Mouse (Mus musculus) stomach, embryonic 16.5 days (tissue): ENCODE measurements around the gene Zfp958. TPM values are rescaled to one million over a fixed set of nuclear protein-coding genes. Genes with fewer than 3 reads are reported as not detected.
"Not testable (repeated sequence)": the region's sequence is repeated elsewhere in the genome, so short reads cannot be mapped to it uniquely, and the experiment has no call there.

Experiments
- ATAC-seq: fragments of 200-750 bp; cut with Nextera tagmentation; 2 replicates; pipeline ENCODE4 v1.8.0; 2017; ENCODE audit warnings: moderate number of reproducible peaks, moderate TSS enrichment; ENCODE audit not compliant: insufficient read depth, low FRiP score
- H3K27ac ChIP-seq: fragments of 300-500 bp; sonication (generic); 2 replicates; pipeline ENCODE4 v1.5.1; 2014; ENCODE audit warnings: low read length
- H3K27me3 ChIP-seq: fragments of 300-500 bp; sonication (generic); 2 replicates; pipeline ENCODE4 v1.6.1; 2014; ENCODE audit warnings: low read length, control low read depth, mixed read lengths; ENCODE audit not compliant: control insufficient read depth, insufficient read depth
- H3K36me3 ChIP-seq: fragments of 300-500 bp; sonication (generic); 2 replicates; pipeline ENCODE4 v1.6.1; 2014; ENCODE audit warnings: low read length; ENCODE audit not compliant: control insufficient read depth, insufficient read depth
- H3K4me1 ChIP-seq: fragments of 300-500 bp; sonication (generic); 2 replicates; pipeline ENCODE4 v1.6.1; 2014; ENCODE audit warnings: low read length, control low read depth, mixed read lengths; ENCODE audit not compliant: control insufficient read depth, insufficient read depth
- H3K4me2 ChIP-seq: fragments of 300-500 bp; sonication (generic); 2 replicates; pipeline ENCODE4 v1.6.1; 2014; ENCODE audit warnings: low read depth, low read length, mixed read lengths
- H3K4me3 ChIP-seq: fragments of 300-500 bp; sonication (generic); replicated peaks from 2 replicates; pipeline ENCODE4 v1.5.1; 2014; ENCODE audit warnings: mild to moderate bottlenecking, low read length
- H3K9ac ChIP-seq: fragments of 300-500 bp; sonication (generic); 2 replicates; pipeline ENCODE4 v1.6.1; 2014; ENCODE audit warnings: low read length
- H3K9me3 ChIP-seq: fragments of 300-500 bp; sonication (generic); replicated peaks from 2 replicates; pipeline ENCODE4 v1.6.1; 2016; ENCODE audit warnings: low read length, control low read depth; ENCODE audit not compliant: control insufficient read depth
- WGBS: fragments of 180-500 bp; shearing (Covaris S2); extraction: QIAGEN DNeasy Blood & Tissue Kit; methylation state at CpG from one replicate; pipeline ENCODE4 v1.1.7; 2014; 5-methylcytosine and 5-hydroxymethylcytosine counted together
- polyA plus RNA-seq: library from polyadenylated mRNA; unstranded; fragments of >200 nt; fragmentation: Nextera tagmentation; extraction: Ambion mirVana; gene quantifications from 2 replicates; pipeline ENCODE4 v1.2.1, GENCODE M21; 2015

The Zfp958 gene
- polyA plus RNA-seq: 10.5 and 14.2 TPM in 2 replicates

DNA sequence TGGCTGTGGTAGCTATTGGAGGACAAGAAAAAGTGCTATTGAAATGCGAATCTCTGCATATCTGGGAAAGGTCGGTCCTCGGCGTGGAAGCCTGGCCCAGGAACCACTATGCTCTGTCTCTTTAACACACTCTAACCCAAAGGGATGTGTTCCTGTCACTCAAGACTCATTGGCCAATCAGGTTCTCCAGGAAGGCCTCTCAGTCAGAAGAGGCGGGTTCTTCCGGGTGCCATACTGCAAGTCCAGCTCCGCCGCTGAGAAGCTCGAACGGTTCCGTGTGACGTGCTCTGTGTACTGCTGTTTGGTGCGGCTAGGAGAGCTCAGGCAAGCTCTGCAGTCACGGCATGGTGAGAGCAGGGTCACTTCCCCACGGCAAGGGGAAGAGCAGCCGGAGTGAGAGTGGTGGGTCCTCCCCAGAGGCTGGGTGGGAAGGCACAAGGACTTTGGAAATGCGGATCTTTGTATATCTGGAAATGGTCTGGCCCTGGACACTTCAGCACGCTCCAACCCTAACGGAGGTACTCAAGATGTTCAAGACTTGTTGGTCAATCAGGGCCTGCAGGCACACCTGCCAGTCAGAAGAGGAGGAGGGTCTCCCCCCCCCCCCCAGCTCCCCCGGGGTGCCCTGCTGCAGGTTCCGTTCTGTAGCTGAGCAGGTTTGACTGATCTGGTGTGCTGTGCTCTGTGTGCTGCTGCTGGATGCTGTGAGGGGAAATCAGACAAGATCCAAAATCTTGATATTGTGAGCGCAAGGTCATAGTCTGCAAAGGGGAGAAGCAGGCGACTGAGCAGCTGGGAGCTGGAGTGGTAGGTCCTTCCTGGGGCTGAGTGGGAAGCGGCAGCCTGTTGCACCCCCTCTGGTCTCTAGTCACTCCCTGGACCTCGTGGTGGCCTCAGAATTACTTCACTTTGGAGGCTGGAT is at the start of gene Zfp958:
Gene Zfp958 (plus strand): TSS at position 236 of the 922 bp plus-strand sequence.
- Histone ChIP-seq H3K4me3 (peak within 1 kb of the TSS; percentile 97), H3K4me1 (peaks cover 7% of the 10 kb centered on the region), H3K4me2 (peak within 1 kb of the TSS; percentile 90), H3K36me3 (no peaks in the 10 kb centered on the region), H3K27me3 (no peaks in the 10 kb centered on the region), H3K9me3 (no peaks in the 10 kb centered on the region), H3K9ac (peak within 1 kb of the TSS; percentile 96), H3K27ac (peak within 1 kb of the TSS; percentile 96)
- peak; percentile 99 for ATAC-seq
- 1% methylated on average over 25 of the region's 25 CpGs for WGBS

GRCm38 (mm10) chr8:4581986-4582385 is 31.0 kb upstream of the Zfp958 start:
- no peak for ATAC-seq
- no peaks in the 10 kb centered on the region for H3K9me3 ChIP-seq
- no peak overlapping the region for H3K9ac ChIP-seq
- no peak overlapping the region for H3K27ac ChIP-seq
- H3K4me3 ChIP-seq: no peak overlapping the region
- no peaks in the 10 kb centered on the region for H3K4me1 ChIP-seq
- no peak overlapping the region for H3K4me2 ChIP-seq
- WGBS: 70% methylated on average over 3 of the region's 3 CpGs
- no peaks in the 10 kb centered on the region for H3K27me3 ChIP-seq
- H3K36me3 ChIP-seq: no peaks in the 10 kb centered on the region

DNA sequence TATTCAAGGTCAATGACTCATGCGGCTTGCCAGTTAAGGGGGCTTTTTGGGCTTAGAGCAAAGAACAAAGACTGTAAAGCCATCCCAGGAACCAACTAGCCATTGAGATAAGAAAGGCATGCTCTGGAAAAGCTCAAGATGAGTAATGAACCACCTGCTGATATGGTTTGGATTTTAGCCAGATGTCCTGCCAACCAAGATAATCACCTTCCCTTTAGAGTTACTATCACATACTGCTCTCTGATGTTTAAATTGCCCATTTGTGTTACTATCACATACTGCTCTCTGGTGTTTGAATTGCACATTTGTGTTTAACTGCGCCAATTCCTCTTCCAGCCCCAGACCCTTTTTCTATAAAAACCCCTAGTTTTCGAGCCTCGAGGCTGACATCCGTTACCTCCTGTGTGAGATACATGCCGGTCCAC is 30.2 kb upstream of the Zfp958 start:
- Histone ChIP-seq H3K4me2 (no peak overlapping the region), H3K4me1 (no peaks in the 10 kb centered on the region), H3K4me3 (no peak overlapping the region), H3K9me3 (no peaks in the 10 kb centered on the region), H3K27me3 (no peaks in the 10 kb centered on the region), H3K27ac (no peak overlapping the region), H3K36me3 (no peaks in the 10 kb centered on the region), H3K9ac (no peak overlapping the region)
- ATAC-seq: no peak
- 57% methylated on average over 6 of the region's 6 CpGs for WGBS

DNA sequence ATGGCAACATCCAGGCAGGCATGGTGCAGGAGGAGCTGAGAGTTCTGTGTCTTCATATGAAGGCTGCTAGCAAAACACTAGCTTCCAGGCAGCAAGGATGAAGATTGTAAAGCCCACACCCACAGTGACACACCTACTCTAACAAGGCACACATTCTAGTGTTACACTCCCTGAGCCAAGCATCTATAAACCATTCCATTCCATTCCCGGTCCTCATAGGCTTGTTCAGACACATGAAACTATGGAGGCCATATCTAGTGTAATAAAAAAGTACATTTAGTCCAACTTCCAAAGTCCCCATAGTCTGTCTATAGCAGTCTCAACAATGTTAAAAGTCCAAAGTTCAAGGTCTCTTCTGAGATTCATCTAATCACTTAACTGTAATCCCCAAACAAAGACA is 28.3 kb upstream of the Zfp958 start:
- Histone ChIP-seq H3K4me3 (no peak overlapping the region), H3K9ac (no peak overlapping the region), H3K4me2 (no peak overlapping the region), H3K9me3 (no peaks in the 10 kb centered on the region), H3K27me3 (no peaks in the 10 kb centered on the region), H3K27ac (no peak overlapping the region), H3K4me1 (no peaks in the 10 kb centered on the region), H3K36me3 (no peaks in the 10 kb centered on the region)
- 84% methylated on average over 1 of the region's 1 CpGs for whole genome bisulfite sequencing
- no peak for ATAC-seq

DNA sequence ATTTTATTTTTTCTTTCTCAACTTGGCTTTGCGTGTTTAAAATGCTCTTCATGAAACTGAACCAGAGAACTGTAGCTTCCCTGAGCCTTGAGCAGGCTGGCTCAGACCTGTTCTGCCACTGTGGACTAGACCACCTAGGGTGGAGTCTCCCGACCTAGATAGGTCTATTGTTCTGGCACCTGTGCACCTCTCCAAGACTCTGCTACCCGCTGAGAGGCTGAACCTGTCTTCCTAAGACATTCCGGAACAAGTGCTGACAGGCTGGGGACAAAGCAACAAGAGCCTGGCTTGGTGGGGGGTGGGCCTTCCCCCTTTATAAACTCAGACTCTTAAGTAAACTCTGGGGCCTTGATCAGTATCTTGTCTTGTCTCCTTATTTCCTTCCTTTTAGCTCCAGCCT is 26.6 kb upstream of the Zfp958 start:
- WGBS: 36% methylated on average over 4 of the region's 4 CpGs
- H3K9me3 ChIP-seq: no peaks in the 10 kb centered on the region
- no peak overlapping the region for H3K9ac ChIP-seq
- H3K4me3 ChIP-seq: no peak overlapping the region
- H3K27me3 ChIP-seq: no peaks in the 10 kb centered on the region
- H3K27ac ChIP-seq: no peak overlapping the region
- H3K4me1 ChIP-seq: no peaks in the 10 kb centered on the region
- H3K4me2 ChIP-seq: no peak overlapping the region
- peak; percentile 50; the same call in 1 of the 2 replicates for ATAC-seq
- no peaks in the 10 kb centered on the region for H3K36me3 ChIP-seq

- Histone ChIP-seq H3K9ac (peak overlapping the region; percentile 57), H3K36me3 (no peaks in the 10 kb centered on the region), H3K4me3 (no peak overlapping the region), H3K4me2 (no peak overlapping the region), H3K4me1 (no peaks in the 10 kb centered on the region), H3K27ac (no peak overlapping the region), H3K27me3 (no peaks in the 10 kb centered on the region), H3K9me3 (no peaks in the 10 kb centered on the region)
- no peak for ATAC-seq
- WGBS: 43% methylated on average over 9 of the region's 9 CpGs
These were observed 24.6 kb upstream of the Zfp958 start for GRCm38 (mm10) chr8:4588165-4589000.

GRCm38 (mm10) chr8:4608896-4609295 is 4.1 kb upstream of the Zfp958 start:
- Histone ChIP-seq H3K9ac (no peak overlapping the region), H3K4me1 (0 out of 2 replicates have a peak, but pooled peaks cover 3% of the 10 kb centered on the region), H3K36me3 (no peaks in the 10 kb centered on the region), H3K4me2 (no peak overlapping the region), H3K9me3 (no peaks in the 10 kb centered on the region), H3K27ac (no peak overlapping the region), H3K27me3 (no peaks in the 10 kb centered on the region), H3K4me3 (no peak overlapping the region)
- ATAC-seq: no peak
- WGBS: 79% methylated on average over 7 of the region's 7 CpGs

DNA sequence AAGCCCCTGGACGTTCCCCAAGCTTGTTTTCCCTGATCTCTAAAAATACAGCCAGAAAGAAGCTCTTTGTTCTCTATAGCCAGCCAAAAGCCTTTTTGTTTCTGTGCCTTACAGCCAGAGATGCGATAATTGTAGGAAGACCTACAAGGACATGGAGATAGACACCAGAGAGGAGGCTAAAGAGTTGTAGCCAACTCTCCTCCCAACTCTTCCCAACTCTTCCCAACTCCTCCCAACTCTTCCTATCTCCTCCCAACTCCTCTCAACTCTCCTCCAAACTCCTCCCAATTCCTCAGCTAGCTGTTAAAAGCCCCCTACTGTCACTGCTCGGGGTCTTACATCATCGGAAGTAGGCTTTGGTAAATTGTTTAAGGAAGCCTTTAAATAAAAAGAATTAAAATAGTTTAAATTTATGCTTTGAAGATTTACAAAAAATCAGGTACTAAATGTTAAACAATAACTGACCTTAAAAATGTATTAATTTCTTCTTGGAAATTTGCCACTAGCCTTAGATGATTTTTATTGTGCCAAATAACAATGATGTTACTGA is 1.3 kb upstream of the Zfp958 start:
- not testable (repeated sequence) for H3K9me3 ChIP-seq, H3K36me3 ChIP-seq, H3K27ac ChIP-seq, H3K4me2 ChIP-seq, H3K27me3 ChIP-seq, H3K4me1 ChIP-seq, H3K4me3 ChIP-seq, H3K9ac ChIP-seq, ATAC-seq
- WGBS: 78% methylated on average over 4 of the region's 4 CpGs

DNA sequence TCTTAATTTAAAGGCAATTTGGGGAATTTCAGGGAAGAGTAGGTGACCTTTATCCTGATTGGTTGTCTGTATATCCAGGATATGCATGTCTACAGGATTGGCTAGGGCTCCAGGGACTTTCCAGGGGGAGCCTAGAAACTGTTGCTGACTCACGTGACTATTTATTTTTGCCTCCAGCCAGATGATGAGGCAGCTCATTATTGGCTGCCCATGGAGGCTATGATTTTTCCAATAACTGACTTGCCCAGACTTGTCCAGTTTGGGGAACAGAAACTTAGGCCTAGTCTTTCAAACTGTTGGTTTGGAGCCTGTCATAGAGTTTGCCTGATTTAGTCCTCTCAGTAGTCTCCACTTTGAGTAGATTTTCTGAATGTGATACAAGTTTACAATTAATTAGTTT is 14.4 kb downstream of the Zfp958 start:
- WGBS: 93% methylated on average over 1 of the region's 1 CpGs
- no peak overlapping the region for H3K4me3 ChIP-seq
- no peaks in the 10 kb centered on the region for H3K4me1 ChIP-seq
- no peak overlapping the region for H3K27ac ChIP-seq
- no peaks in the 10 kb centered on the region for H3K27me3 ChIP-seq
- no peak overlapping the region for H3K4me2 ChIP-seq
- H3K9ac ChIP-seq: no peak overlapping the region
- peaks cover 62% of the 10 kb centered on the region for H3K36me3 ChIP-seq
- peaks cover 33% of the 10 kb centered on the region for H3K9me3 ChIP-seq
- no peak for ATAC-seq
